Mouse (Mus musculus) forebrain, embryonic 14.5 days (tissue): ENCODE data around the gene Rspo3. TPM values are rescaled to one million over a fixed set of nuclear protein-coding genes. Genes with fewer than 3 reads are reported as not detected.

Source experiments
- ATAC-seq: fragments of 200-750 bp; cut with Nextera tagmentation; 2 replicates; pipeline ENCODE4 v1.8.0; 2017; ENCODE audit warnings: mild to moderate bottlenecking, moderate library complexity
- DNase-seq: peaks from one replicate; pipeline ENCODE4 v3.0.0-alpha.2; 2015; ENCODE audit warnings: low spot score
- H3K27ac ChIP-seq: fragments of 300-500 bp; sonication (generic); 2 replicates; pipeline ENCODE4 v1.5.1; 2014; ENCODE audit warnings: low read depth, mild to moderate bottlenecking, control low read depth, low read length, moderate library complexity
- H3K27me3 ChIP-seq: fragments of 300-500 bp; sonication (generic); replicated peaks from 2 replicates; pipeline ENCODE4 v1.6.1; 2014; ENCODE audit warnings: low read length, control low read depth, mixed read lengths; ENCODE audit not compliant: control insufficient read depth, insufficient read depth
- H3K36me3 ChIP-seq: fragments of 300-500 bp; sonication (generic); 2 replicates; pipeline ENCODE4 v1.6.1; 2014; ENCODE audit warnings: low read length, control low read depth; ENCODE audit not compliant: control insufficient read depth, insufficient read depth
- H3K4me1 ChIP-seq: fragments of 300-500 bp; sonication (generic); 2 replicates; pipeline ENCODE4 v1.6.1; 2014; ENCODE audit warnings: antibody characterized with exemption, low read length, control low read depth; ENCODE audit not compliant: control insufficient read depth, insufficient read depth
- H3K4me2 ChIP-seq: fragments of 300-500 bp; sonication (generic); 2 replicates; pipeline ENCODE4 v1.6.1; 2014; ENCODE audit warnings: mild to moderate bottlenecking, control low read depth, low read length
- H3K4me3 ChIP-seq: fragments of 300-500 bp; sonication (generic); 2 replicates; pipeline ENCODE4 v1.5.1; 2014; ENCODE audit warnings: low read depth, low read length, control low read depth
- H3K9ac ChIP-seq: fragments of 300-500 bp; sonication (generic); 2 replicates; pipeline ENCODE4 v1.6.1; 2014; ENCODE audit warnings: mild to moderate bottlenecking, low read length, control low read depth, moderate library complexity
- H3K9me3 ChIP-seq: fragments of 300-500 bp; sonication (generic); replicated peaks from 2 replicates; pipeline ENCODE4 v1.6.1; 2016; ENCODE audit warnings: low read length, control low read depth, mixed read lengths; ENCODE audit not compliant: control insufficient read depth
- WGBS: fragments of 180-500 bp; shearing (Covaris S2); extraction: QIAGEN DNeasy Blood & Tissue Kit; methylation state at CpG from one replicate; pipeline ENCODE4 v1.1.7; 2014; 5-methylcytosine and 5-hydroxymethylcytosine counted together
- polyA plus RNA-seq: library from polyadenylated mRNA; unstranded; fragments of >200 nt; fragmentation: Nextera tagmentation; extraction: Ambion mirVana; gene quantifications from 2 replicates; pipeline ENCODE4 v1.2.1, GENCODE M21; 2014

Rspo3 gene
- polyA plus RNA-seq, 1 experiment from 2014 or later = 21.3 TPM

DNA sequence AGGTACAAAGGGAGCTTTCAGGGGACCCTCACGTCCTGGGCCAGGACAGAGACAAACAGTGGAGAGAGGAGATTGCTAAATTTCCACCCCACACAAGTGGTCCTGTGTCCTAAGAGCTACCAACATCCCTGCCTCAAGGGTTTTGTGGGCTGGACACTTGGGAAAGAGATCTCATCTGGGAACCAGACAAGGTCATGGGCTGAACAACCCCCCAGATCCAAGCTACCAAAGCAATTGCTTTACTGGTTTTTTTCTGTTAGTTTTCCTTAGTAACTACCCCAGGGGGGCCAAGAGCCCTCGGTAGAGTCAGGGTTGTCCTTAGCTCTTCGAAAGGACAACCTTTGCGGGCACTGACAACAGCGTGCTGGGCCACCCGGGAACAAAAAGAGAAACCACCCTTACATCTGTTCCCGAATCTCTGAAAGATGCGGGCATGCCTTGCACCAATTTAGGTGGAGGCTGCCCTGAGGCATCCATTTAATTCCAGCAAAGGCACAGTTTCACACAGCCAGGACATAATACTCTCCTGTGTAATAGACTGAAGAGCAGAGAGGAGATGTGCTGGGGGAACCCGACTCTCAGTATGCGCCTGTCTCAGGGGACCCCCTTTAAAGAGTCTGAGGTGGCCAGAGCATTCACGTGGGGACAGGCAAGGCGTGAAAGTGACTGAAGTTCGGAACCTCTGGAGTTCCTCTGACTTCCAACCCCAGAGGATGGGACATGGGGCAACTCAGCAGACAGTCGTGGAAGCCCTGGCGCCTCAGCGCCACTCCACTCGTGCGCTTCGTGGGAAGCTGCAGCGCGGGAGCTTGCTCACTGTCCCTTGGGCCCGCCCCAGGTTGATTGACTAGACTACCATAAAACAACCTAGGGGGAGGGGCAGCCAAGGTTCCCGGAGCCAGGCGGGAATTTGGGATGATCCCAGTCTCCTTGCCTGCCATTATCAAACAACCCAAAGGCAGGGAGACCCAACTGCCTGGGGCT is 1.5 kb downstream of the Rspo3 start:
- Histone ChIP-seq H3K36me3 (no peaks in the 10 kb centered on the region), H3K4me1 (peaks cover 11% of the 10 kb centered on the region; the same call in 1 of the 2 replicates), H3K4me2 (peak overlapping the region; percentile 96), H3K9me3 (no peaks in the 10 kb centered on the region), H3K27me3 (peaks cover 8% of the 10 kb centered on the region; the same call in 1 of the 2 replicates), H3K4me3 (peak overlapping the region; percentile 60), H3K9ac (peak overlapping the region; percentile 76), H3K27ac (peak overlapping the region; percentile 66)
- ATAC-seq (peak; percentile 11; the same call in 1 of the 2 replicates), DNase-seq (peak; percentile 45)
- 1% methylated on average over 24 of the region's 24 CpGs for WGBS

DNA sequence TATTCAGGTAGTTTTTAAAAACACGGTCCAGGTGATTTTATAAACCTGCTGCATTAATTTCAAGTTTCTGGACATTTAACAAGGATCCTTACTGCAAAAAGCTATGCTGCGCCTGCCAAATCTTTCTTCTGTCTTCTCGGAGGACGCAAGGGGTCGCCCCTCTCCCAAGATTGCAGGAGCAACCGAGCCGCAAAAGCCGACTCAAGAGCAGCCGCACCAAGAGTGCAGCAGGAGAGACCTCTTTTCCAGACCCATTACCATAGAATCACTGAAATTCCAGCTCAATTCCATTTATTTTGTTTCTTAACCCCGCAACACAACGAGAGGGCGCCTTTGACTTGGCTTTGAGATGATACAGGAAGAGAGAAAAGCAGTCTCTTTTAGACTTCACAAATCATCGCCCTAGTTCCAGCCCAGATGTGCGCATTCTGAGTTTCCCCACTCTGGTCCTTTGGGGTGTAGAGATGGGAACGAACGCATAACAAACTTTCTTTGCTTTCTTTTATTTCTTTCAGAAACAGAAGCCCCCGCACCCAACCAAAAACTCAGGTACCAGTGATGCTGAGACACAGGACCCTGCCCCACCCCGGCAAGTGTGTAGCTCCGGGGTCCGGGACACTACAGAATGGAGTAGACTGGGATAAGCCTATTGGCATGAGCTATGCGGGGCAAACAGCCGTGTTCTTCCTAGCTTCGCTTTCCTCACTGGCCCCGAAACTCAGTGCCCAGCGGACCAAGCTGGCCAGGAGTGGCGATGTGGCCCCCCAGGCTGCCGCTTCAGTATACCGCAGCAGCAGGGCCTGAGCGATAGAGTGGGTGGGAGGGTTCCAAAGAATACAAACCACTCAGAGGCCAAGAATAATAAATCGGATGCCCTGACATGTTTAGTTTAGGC is 2.6 kb downstream of the Rspo3 start:
- Histone ChIP-seq H3K9ac (peak overlapping the region; percentile 76), H3K27ac (peak overlapping the region; percentile 66)
- peak; percentile 74; the same call in 1 of the 2 replicates for ATAC-seq

DNA sequence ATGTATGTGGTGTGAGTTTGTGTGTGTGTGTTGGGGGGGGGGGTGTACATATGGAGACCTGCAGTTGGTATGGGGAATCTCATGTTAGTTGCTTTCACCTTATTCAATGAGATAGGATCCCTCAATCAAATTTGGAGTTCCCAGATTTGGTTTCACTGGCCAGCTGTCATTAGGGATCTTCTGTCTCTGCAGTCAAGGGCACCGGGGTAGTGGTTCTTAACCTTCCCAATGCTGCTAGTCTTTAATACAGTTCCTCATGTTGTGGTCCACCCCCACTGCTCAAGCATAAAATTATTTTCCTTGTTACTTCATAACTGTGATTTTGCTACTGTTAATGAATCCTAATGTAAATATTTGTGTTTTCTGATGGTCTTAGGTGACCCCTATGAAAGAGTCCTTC is 22.1 kb downstream of the Rspo3 start:
- no peak overlapping the region for H3K27ac ChIP-seq

More for the DNA sequence above, 2.6 kb downstream of the Rspo3 start:
- DNase-seq = peak; percentile 94
- no peaks in the 10 kb centered on the region for H3K9me3 ChIP-seq
- peaks cover 8% of the 10 kb centered on the region; the same call in 1 of the 2 replicates for H3K27me3 ChIP-seq
- H3K4me3 ChIP-seq = peak overlapping the region; percentile 60
- WGBS = under 1% methylated on average over 30 of the region's 30 CpGs
- peaks cover 11% of the 10 kb centered on the region; the same call in 1 of the 2 replicates for H3K4me1 ChIP-seq
- peak overlapping the region; percentile 96 for H3K4me2 ChIP-seq
- no peaks in the 10 kb centered on the region for H3K36me3 ChIP-seq

DNA sequence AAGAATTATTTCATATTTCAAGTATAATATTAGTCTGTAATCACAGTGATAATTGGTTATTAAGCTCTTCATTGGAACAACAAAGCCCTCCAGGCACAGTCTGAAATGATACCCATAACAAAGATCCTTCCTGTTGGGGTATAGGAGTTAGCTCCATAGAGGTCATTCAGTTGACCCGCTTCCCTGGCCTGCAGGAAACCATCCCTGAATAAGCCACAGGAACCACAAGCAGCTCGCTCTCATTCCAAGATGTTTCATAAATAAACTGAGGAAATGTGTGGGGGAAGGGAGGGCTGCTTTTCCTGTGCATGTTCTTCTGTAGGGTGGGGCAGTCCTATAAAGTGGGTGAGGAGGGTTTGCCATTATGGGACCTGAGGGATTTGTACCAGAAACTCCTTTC is 27.5 kb downstream of the Rspo3 start:
- ATAC-seq = no peak
- 90% methylated on average over 2 of the region's 2 CpGs for WGBS

More for the DNA sequence above, 22.1 kb downstream of the Rspo3 start:
- Histone ChIP-seq H3K9ac (no peak overlapping the region), H3K36me3 (no peaks in the 10 kb centered on the region), H3K4me2 (no peak overlapping the region), H3K9me3 (no peaks in the 10 kb centered on the region), H3K27me3 (no peaks in the 10 kb centered on the region), H3K4me3 (no peak overlapping the region), H3K4me1 (no peaks in the 10 kb centered on the region)
- 100% methylated on average over 1 of the region's 1 CpGs for WGBS
- DNase-seq (no peak), ATAC-seq (no peak)

DNA sequence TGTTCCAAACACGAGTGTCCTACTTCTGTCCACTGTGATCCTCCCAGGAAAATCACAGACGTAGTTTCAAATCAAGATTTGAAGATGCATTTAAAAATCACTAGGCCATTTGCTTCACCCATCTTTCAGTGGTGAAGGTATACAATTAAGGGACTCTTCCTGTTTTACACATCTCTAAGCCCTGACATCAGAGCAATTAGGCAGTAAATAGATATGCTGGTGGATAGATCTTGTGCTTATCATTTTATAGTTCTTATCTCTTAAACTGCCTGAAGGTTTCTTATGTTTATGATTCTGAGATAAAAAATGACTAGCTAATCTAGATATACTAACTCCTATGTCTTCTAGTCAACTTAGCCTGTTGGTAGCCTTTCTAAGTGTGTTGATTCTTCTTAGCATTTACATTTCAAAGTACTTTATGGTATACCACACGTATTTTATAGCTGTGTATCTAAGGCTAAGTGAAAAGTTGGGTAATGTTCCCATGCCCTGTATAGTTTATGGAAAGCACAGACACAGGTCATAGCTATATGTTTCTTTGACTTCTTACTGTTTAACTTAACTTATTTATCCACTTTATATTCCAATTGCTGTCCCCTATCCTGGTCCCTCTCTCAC is 38.4 kb downstream of the Rspo3 start:
- DNase-seq = no peak
- Histone ChIP-seq H3K27ac (no peak overlapping the region), H3K4me2 (no peak overlapping the region), H3K4me3 (no peak overlapping the region), H3K36me3 (no peaks in the 10 kb centered on the region), H3K9ac (no peak overlapping the region), H3K4me1 (no peaks in the 10 kb centered on the region), H3K9me3 (no peaks in the 10 kb centered on the region), H3K27me3 (no peaks in the 10 kb centered on the region)
- ATAC-seq = no peak
- 80% methylated on average over 3 of the region's 3 CpGs for WGBS

More for the DNA sequence above, 27.5 kb downstream of the Rspo3 start:
- Histone ChIP-seq H3K9me3 (no peaks in the 10 kb centered on the region), H3K4me3 (no peak overlapping the region), H3K27me3 (no peaks in the 10 kb centered on the region), H3K4me2 (no peak overlapping the region), H3K27ac (no peak overlapping the region), H3K36me3 (no peaks in the 10 kb centered on the region), H3K9ac (no peak overlapping the region), H3K4me1 (no peaks in the 10 kb centered on the region)
- DNase-seq = no peak

DNA sequence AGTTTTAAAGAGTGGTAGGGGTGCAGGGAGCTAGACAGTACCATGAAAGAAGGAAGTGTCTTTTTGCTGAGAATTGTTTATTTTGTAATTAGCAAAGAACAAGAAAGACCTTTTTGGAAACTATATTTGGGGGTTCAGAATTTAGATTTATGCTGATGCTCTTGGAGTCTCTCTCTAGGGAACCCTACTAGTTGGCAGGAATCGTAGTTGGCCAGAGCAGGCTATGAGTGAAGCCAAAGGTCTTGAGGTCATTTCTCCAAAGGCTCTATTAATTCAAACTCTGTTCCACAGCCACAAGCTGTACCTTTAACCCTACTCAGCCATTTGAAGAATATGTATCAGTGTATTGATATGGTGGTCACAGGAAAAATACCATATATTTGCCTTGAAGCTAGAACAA is 41.7 kb downstream of the Rspo3 start:
- Histone ChIP-seq H3K4me1 (no peaks in the 10 kb centered on the region), H3K9me3 (no peaks in the 10 kb centered on the region), H3K36me3 (no peaks in the 10 kb centered on the region), H3K4me2 (no peak overlapping the region), H3K27me3 (no peaks in the 10 kb centered on the region), H3K4me3 (no peak overlapping the region), H3K9ac (no peak overlapping the region), H3K27ac (no peak overlapping the region)
- DNase-seq (no peak), ATAC-seq (no peak)
- 90% methylated on average over 1 of the region's 1 CpGs for WGBS

DNA sequence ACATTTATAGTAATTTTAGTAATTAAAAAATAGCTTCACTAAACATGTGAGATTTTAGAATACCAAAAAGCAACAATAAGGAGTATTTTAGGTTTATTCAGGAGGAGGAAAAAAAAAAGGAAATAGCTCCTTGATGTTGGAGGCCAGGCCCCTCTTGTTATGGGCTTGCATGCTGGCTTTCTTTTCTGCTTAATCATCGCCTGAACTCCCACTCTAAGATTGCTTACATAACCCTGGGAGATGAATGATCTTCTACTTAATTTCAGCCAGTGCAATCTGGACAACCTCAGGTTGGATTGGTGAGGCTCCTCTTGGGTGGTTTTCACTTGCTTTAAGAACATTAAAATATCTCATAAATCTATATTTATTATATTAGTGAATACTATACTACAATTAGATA is 54.7 kb downstream of the Rspo3 start:
- no peaks in the 10 kb centered on the region for H3K36me3 ChIP-seq
- no peak overlapping the region for H3K4me2 ChIP-seq
- DNase-seq (no peak), ATAC-seq (no peak)
- H3K4me1 ChIP-seq = no peaks in the 10 kb centered on the region
- no peaks in the 10 kb centered on the region for H3K27me3 ChIP-seq
- WGBS = 47% methylated on average over 1 of the region's 1 CpGs
- no peak overlapping the region for H3K27ac ChIP-seq
- H3K9ac ChIP-seq = no peak overlapping the region
- H3K4me3 ChIP-seq = no peak overlapping the region
- H3K9me3 ChIP-seq = no peaks in the 10 kb centered on the region

DNA sequence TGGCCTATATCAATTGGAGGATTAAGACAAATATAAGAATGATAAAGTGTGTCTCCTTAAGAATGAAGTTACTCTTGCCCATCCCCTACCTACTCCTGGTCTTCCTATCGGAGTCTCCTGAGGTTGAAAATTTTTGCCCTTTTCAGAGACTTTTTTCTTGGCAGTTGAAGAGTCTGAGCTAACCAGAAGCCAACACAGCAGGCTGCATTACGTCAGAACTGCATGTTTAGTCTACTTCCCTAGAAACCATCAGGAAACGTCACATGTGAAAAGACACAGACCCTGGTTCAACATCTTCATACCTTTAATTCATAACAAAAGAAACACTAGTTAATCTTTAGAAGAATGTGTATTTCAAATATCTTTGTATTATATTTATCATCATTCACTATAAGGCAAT is 56.3 kb downstream of the Rspo3 start:
- Histone ChIP-seq H3K9ac (no peak overlapping the region), H3K27ac (no peak overlapping the region), H3K9me3 (no peaks in the 10 kb centered on the region), H3K27me3 (no peaks in the 10 kb centered on the region), H3K4me2 (no peak overlapping the region), H3K4me3 (no peak overlapping the region), H3K4me1 (no peaks in the 10 kb centered on the region), H3K36me3 (no peaks in the 10 kb centered on the region)
- DNase-seq (no peak), ATAC-seq (no peak)
- WGBS = 78% methylated on average over 3 of the region's 3 CpGs
